Mouse (Mus musculus): ENCODE measurements around the gene Zfp174.
"Not testable (repeated sequence)": the region's sequence is repeated elsewhere in the genome, so short reads cannot be mapped to it uniquely, and the experiment has no call there.

The Zfp174 gene

GRCm38 (mm10) chr16:3846711-3847518 lies at the start of gene Zfp174:
TSS of gene Zfp174 (plus strand) at chr16:3847268.
- in situ Hi-C loops (cut with MboI, MseI) = no loop called here

GRCm38 (mm10) chr16:3808176-3808575 lies 38.9 kb upstream of the Zfp174 start:
- in situ Hi-C loops (cut with MboI, MseI) = no loop called here

- in situ Hi-C loops (cut with MboI, MseI) = not testable (repeated sequence)
Measured at GRCm38 (mm10) chr16:3814667-3815066, 32.4 kb upstream of the Zfp174 start.

- in situ Hi-C loops (cut with MboI, MseI) = no loop called here
Measured at GRCm38 (mm10) chr16:3820202-3820601, 26.9 kb upstream of the Zfp174 start.

- in situ Hi-C loops (cut with MboI, MseI) = no loop called here
Measured at GRCm38 (mm10) chr16:3828021-3828420, 19.0 kb upstream of the Zfp174 start.

- in situ Hi-C loops (cut with MboI, MseI) = loop anchor here (5.0 kb wide), 1 partner anchor 543 kb away; no protein-coding TSS in a partner anchor
Measured at GRCm38 (mm10) chr16:3829727-3830126, 17.3 kb upstream of the Zfp174 start.

- in situ Hi-C loops (cut with MboI, MseI) = loop anchor here (5.0 kb wide), 1 partner anchor 542 kb away; no protein-coding TSS in a partner anchor
Measured at GRCm38 (mm10) chr16:3830588-3831109, 16.4 kb upstream of the Zfp174 start, which contains the start of gene Olfr15. TSS of gene Olfr15 (plus strand) at chr16:3830878.

GRCm38 (mm10) chr16:3835461-3835860 lies 11.6 kb upstream of the Zfp174 start:
- in situ Hi-C loops (cut with MboI, MseI) = no loop called here

- in situ Hi-C loops (cut with MboI, MseI) = no loop called here
Measured at GRCm38 (mm10) chr16:3839157-3839885, 7.7 kb upstream of the Zfp174 start.

- in situ Hi-C loops (cut with MboI, MseI) = no loop called here
Measured at GRCm38 (mm10) chr16:3842989-3843388, 4.1 kb upstream of the Zfp174 start.

- in situ Hi-C loops (cut with MboI, MseI) = no loop called here
Measured at GRCm38 (mm10) chr16:3843796-3844195, 3.3 kb upstream of the Zfp174 start.

GRCm38 (mm10) chr16:3847871-3848270 lies 803 bp downstream of the Zfp174 start:
- in situ Hi-C loops (cut with MboI, MseI) = no loop called here

- in situ Hi-C loops (cut with MboI, MseI) = no loop called here
Measured at GRCm38 (mm10) chr16:3848416-3848815, 1.3 kb downstream of the Zfp174 start.

GRCm38 (mm10) chr16:3851301-3851700 lies 4.2 kb downstream of the Zfp174 start:
- in situ Hi-C loops (cut with MboI, MseI) = not testable (repeated sequence)

GRCm38 (mm10) chr16:3852586-3852985 lies 5.5 kb downstream of the Zfp174 start:
- in situ Hi-C loops (cut with MboI, MseI) = no loop called here

GRCm38 (mm10) chr16:3854437-3855182 lies 7.5 kb downstream of the Zfp174 start:
- in situ Hi-C loops (cut with MboI, MseI) = no loop called here

- in situ Hi-C loops (cut with MboI, MseI) = no loop called here
Measured at GRCm38 (mm10) chr16:3855776-3856175, 8.7 kb downstream of the Zfp174 start.

GRCm38 (mm10) chr16:3859254-3859653 lies 12.2 kb downstream of the Zfp174 start:
- in situ Hi-C loops (cut with MboI, MseI) = no loop called here

GRCm38 (mm10) chr16:3871815-3872214 lies 24.7 kb downstream of the Zfp174 start:
- in situ Hi-C loops (cut with MboI, MseI) = no loop called here

- in situ Hi-C loops (cut with MboI, MseI) = no loop called here
Measured at GRCm38 (mm10) chr16:3872216-3873047, 25.4 kb downstream of the Zfp174 start, which contains the start of gene Naa60. TSS of gene Naa60 (plus strand) at chr16:3872375.

GRCm38 (mm10) chr16:3876346-3876745 lies 29.3 kb downstream of the Zfp174 start:
- in situ Hi-C loops (cut with MboI, MseI) = no loop called here

All from T-helper 1 cell (primary cell).